18 mouse cellular contexts compared by ENCODE assay signal in the genomic region with DNA sequence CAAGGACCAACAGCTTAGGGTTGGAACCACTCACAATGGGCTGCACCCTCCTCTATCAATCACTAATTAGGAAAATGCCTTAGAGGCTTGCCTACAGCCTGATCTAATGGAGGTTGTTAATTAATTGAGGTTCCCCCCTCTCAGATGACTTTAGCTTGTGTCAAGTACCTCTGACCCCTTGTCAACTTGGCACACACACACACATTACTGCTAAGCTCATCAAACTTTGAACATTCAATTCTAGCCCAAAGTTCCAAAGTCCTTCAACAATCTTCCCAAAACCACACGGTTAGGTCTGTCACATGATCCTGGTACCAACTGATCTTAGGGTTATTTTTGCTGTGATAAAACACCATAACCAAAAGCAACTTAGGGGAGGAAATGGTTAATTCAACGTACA. TPM values are rescaled to one million over a fixed set of nuclear protein-coding genes. Genes with fewer than 3 reads are reported as not detected.
"Had no signal": no experiment of that assay in that cellular context is flagged by ENCODE, and none has a peak within 500 bp of the region (broad histone marks: within the 10 kb centered on the region; RNA-seq: fewer than 3 reads in every experiment).

No protein-coding gene starts in this region.

- H3K4me1 ChIP-seq: hindbrain, embryonic 15.5 days; intestine, embryonic 15.5 days; limb, embryonic 10.5 days; limb, embryonic 13.5 days had no signal

- H3K36me3 ChIP-seq: hindbrain, embryonic 15.5 days; intestine, embryonic 15.5 days; limb, embryonic 10.5 days; limb, embryonic 13.5 days had no signal

- H3K27ac ChIP-seq: hindbrain, embryonic 15.5 days; intestine, embryonic 15.5 days; kidney, postnatal 0 days; limb, embryonic 10.5 days; limb, embryonic 13.5 days had no signal

- H3K9me3 ChIP-seq: hindbrain, embryonic 15.5 days; intestine, embryonic 15.5 days; limb, embryonic 10.5 days; limb, embryonic 13.5 days had no signal

- ATAC-seq: intestine, embryonic 15.5 days had no signal

- DNase-seq: liver; lung, adult 2 months; lung, postnatal 14 days; lung, postnatal 4 days; midbrain, embryonic 14.5 days; thymus, adult 2 months; thymus, postnatal 14 days; thymus, postnatal 4 days had no signal

- H3K27me3 ChIP-seq: hindbrain, embryonic 15.5 days; intestine, embryonic 15.5 days; limb, embryonic 13.5 days had no signal

- H3K4me2 ChIP-seq: hindbrain, embryonic 15.5 days; intestine, embryonic 15.5 days; limb, embryonic 13.5 days; midbrain, embryonic 11.5 days had no signal

- H3K4me3 ChIP-seq: hindbrain, embryonic 15.5 days; intestine, embryonic 15.5 days; limb, embryonic 10.5 days; limb, embryonic 13.5 days had no signal

- H3K9ac ChIP-seq: hindbrain, embryonic 15.5 days; intestine, embryonic 15.5 days; limb, embryonic 13.5 days had no signal

RNA-seq across cellular contexts. Expression of gene Rec114, which starts 26.9 kb away (rescaled TPM):
- total RNA-seq: layer of hippocampus, adult 18-20 months; left cerebral cortex, adult 8-10 months; left cerebral cortex, postnatal 25 days had no signal
- polyA plus RNA-seq: small intestine, adult 2 months; thymus, adult 2 months had no signal
